Mouse (Mus musculus) lung, embryonic 15.5 days (tissue): ENCODE results near the gene Ell. TPM values are rescaled to one million over a fixed set of nuclear protein-coding genes. Genes with fewer than 3 reads are reported as not detected.
A peak's percentile ranks its signal among the peaks of the same experiment; 100 is the strongest.

Experiments
- ATAC-seq: fragments of 200-750 bp; cut with Nextera tagmentation; 2 replicates; pipeline ENCODE4 v1.8.0; 2017; ENCODE audit warnings: moderate number of reproducible peaks, borderline replicate concordance; ENCODE audit not compliant: low FRiP score, low TSS enrichment; ENCODE audit errors: extremely low read depth
- H3K27ac ChIP-seq: fragments of 300-500 bp; sonication (generic); 2 replicates; pipeline ENCODE4 v1.5.1; 2015; ENCODE audit warnings: moderate library complexity, mild to moderate bottlenecking, inconsistent platforms
- H3K27me3 ChIP-seq: fragments of 300-500 bp; sonication (generic); 2 replicates; pipeline ENCODE4 v1.6.1; 2015; ENCODE audit warnings: inconsistent platforms
- H3K36me3 ChIP-seq: fragments of 300-500 bp; sonication (generic); 2 replicates; pipeline ENCODE4 v1.6.1; 2015; ENCODE audit warnings: inconsistent platforms
- H3K4me1 ChIP-seq: fragments of 300-500 bp; sonication (generic); 2 replicates; pipeline ENCODE4 v1.6.1; 2015; ENCODE audit warnings: inconsistent platforms
- H3K4me2 ChIP-seq: fragments of 300-500 bp; sonication (generic); 2 replicates; pipeline ENCODE4 v1.6.1; 2015; ENCODE audit warnings: inconsistent platforms, mild to moderate bottlenecking, moderate library complexity
- H3K4me3 ChIP-seq: fragments of 300-500 bp; sonication (generic); 2 replicates; pipeline ENCODE4 v1.5.1; 2015; ENCODE audit warnings: mild to moderate bottlenecking, inconsistent platforms
- H3K9ac ChIP-seq: fragments of 300-500 bp; sonication (generic); 2 replicates; pipeline ENCODE4 v1.6.1; 2015; ENCODE audit warnings: inconsistent platforms
- H3K9me3 ChIP-seq: fragments of 300-500 bp; sonication (generic); 2 replicates; pipeline ENCODE4 v1.6.1; 2016; ENCODE audit warnings: inconsistent platforms
- WGBS: fragments of 180-500 bp; shearing (Covaris S2); methylation state at CpG from one replicate; pipeline ENCODE4 v1.1.7; 2015; 5-methylcytosine and 5-hydroxymethylcytosine counted together
- polyA plus RNA-seq: library from polyadenylated mRNA; unstranded; fragments of >200 nt; fragmentation: Nextera tagmentation; extraction: Ambion mirVana; gene quantifications from 2 replicates; pipeline ENCODE4 v1.2.1, GENCODE M21; 2015

Gene Ell
- polyA plus RNA-seq, 1 experiment from 2014 or later, result 17.5 TPM

DNA sequence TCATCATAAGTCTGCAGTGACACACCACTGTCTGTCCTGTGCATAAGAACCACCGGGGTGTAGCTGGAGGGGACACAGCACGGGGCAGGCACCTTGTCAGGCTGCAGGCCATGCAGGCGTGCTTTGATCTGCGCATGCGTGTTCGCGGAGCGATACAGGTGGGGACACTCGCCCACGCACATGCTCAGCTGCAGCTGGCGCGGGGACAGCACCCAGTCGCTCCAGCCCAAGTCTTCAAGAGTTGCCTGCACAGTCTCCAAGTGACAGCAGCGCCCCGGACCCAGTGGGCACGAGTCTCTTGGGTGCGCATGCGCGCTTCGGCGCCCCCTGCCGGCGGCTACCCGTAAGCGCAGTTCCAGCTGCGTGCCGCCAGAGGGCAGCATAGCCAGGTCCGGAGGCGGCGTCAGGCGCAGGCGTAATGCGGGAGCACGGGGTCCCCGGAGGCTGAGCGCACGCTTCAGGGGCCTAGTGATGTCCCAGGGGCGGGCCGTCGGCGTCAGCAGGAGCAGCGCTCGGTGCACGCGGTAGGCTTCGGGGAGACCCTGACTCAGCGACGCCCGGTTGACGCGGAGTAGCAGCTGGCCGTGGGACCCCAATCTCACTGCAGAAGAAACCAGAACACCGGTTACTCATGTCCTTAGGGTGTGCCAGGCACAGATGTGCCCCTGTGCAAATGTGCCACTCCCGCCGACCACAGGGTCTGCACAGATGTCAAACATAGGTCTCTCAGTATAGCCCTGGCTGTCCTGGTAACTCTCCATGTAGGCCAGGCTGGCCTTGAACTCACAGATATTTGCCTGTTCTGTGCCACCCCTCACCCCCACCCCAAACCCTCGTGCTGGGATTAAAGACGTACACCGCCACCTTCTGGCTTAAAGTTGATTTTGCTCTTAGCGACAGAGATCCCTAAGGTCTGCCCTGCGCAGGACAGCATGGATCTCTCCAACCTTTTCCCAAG is 90.6 kb downstream of the Ell start:
- Histone ChIP-seq H3K36me3 (no peaks in the 10 kb centered on the region), H3K9me3 (no peaks in the 10 kb centered on the region), H3K9ac (peak overlapping the region; percentile 34), H3K27me3 (0 out of 2 replicates have a peak, but pooled peaks cover 3% of the 10 kb centered on the region), H3K4me3 (peak overlapping the region; percentile 49), H3K4me2 (peak overlapping the region; percentile 81), H3K4me1 (peaks cover 42% of the 10 kb centered on the region), H3K27ac (peak overlapping the region; percentile 25; the same call in 1 of the 2 replicates)
- 3% methylated on average over 60 of the region's 60 CpGs for WGBS
- peak; percentile 89 for ATAC-seq

DNA sequence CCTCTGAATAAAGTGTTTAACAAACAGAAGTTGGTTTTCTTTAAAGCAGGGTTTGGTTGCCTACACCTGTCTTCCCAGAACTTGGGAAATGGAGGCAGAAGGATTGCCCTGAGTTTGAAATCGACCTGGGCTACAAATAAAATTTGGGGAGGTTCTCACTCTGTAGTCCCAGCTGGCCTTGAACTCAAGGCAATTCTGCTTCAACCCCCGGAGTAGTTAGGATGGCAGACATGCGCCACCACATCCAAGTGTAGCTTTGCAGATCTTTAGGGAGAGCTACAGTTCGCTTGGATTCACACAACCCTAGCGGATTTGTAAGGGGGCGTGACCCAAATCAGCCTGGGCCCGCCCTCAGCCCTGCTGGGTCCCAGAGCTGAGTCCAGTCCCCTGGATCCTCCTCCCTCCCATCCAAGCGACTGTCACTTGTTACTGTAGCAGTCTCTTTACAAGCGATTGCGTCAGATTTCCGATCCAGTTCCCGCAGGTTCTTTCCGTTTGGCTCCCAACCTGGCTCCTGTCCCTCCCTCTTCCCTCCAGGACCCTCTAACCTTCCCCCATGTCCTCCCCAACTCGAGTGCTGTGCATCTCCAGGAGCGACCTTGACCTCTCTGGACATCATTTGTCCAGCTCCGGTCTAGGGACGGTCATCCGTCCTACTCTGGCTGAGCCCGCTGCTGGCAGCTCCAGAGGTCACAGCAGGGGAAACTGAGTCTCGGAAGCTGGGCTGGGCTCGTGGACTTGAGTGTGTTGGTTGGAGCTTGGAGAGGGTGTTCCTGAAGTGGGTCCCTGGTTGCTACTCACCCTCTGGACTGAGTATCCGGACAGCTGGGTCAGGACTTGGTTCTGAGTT is 91.5 kb downstream of the Ell start:
- 11% methylated on average over 22 of the region's 22 CpGs for WGBS
- Histone ChIP-seq H3K9ac (0 out of 2 replicates have a peak overlapping the region, but pooled peaks have one; percentile 33), H3K27ac (no peak overlapping the region), H3K36me3 (no peaks in the 10 kb centered on the region), H3K4me1 (peaks cover 42% of the 10 kb centered on the region), H3K9me3 (no peaks in the 10 kb centered on the region), H3K4me3 (no peak overlapping the region; the same call in 1 of the 2 replicates), H3K27me3 (0 out of 2 replicates have a peak, but pooled peaks cover 3% of the 10 kb centered on the region), H3K4me2 (peak overlapping the region; percentile 81)
- peak; percentile 51; the same call in 1 of the 2 replicates for ATAC-seq

DNA sequence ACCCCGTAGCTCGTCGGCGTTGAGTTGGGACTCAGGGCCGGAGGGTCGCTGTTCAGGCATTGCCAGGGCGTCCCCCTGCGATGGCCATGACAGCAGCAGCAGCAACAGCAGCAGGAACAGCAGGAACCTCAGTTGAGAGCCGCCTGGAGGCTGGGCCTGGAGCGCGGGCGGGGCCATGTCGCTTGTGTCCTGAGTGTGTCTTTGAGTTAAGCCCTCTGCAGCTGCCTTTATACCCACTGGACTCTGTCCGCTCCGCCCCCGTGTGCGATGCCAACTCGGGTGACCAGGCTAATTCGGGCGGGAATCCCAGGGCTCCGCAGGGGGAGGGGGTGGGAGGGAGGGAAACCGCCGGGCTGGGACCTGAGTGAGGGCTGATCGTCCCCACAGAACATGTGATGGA is 92.2 kb downstream of the Ell start:
- Histone ChIP-seq H3K9me3 (no peaks in the 10 kb centered on the region), H3K4me1 (peaks cover 42% of the 10 kb centered on the region), H3K36me3 (no peaks in the 10 kb centered on the region), H3K4me3 (no peak overlapping the region; the same call in 1 of the 2 replicates), H3K9ac (no peak overlapping the region), H3K27ac (no peak overlapping the region), H3K4me2 (peak overlapping the region; percentile 81; the same call in 1 of the 2 replicates), H3K27me3 (0 out of 2 replicates have a peak, but pooled peaks cover 3% of the 10 kb centered on the region)
- 11% methylated on average over 17 of the region's 24 CpGs for WGBS
- no peak for ATAC-seq

DNA sequence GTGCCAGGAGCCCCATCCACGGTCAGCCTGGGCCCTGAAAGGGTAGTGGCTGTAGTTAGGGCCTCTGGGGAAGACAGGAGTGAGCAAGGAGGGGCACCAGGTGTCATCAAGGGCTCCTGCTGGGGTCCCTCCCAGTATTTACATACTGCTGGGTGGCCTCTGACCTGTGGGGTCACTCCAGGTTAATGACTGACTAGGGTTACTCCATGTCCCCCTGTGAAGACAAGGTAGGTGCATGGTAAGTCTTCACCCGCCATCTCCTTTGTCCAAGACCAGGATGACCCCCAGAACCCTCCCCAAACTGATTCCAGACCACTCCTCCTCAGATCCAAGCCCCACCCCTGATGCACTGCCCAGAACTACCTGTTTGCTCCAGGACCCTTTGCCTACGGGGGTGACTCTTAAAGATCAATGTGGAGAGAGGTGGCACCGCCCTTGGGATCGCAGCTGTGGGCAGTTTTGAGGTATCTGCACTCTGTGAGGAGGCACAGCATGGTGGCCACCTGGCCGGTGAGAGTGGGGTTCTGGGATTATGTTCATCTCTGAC is 93.2 kb downstream of the Ell start, which contains the start of gene Gdf15:
Gene Gdf15, minus strand, starts transcription at position 111 of the 547 bp plus-strand sequence.
- no peak for ATAC-seq
- H3K36me3 ChIP-seq, result no peaks in the 10 kb centered on the region
- no peak within 1 kb of the TSS for H3K9ac ChIP-seq
- peak within 1 kb of the TSS; percentile 81; the same call in 1 of the 2 replicates for H3K4me2 ChIP-seq
- 0 out of 2 replicates have a peak, but pooled peaks cover 3% of the 10 kb centered on the region for H3K27me3 ChIP-seq
- no peak within 1 kb of the TSS for H3K27ac ChIP-seq
- H3K4me1 ChIP-seq, result peaks cover 42% of the 10 kb centered on the region
- no peaks in the 10 kb centered on the region for H3K9me3 ChIP-seq
- no peak within 1 kb of the TSS; the same call in 1 of the 2 replicates for H3K4me3 ChIP-seq
- 67% methylated on average over 6 of the region's 6 CpGs for WGBS

DNA sequence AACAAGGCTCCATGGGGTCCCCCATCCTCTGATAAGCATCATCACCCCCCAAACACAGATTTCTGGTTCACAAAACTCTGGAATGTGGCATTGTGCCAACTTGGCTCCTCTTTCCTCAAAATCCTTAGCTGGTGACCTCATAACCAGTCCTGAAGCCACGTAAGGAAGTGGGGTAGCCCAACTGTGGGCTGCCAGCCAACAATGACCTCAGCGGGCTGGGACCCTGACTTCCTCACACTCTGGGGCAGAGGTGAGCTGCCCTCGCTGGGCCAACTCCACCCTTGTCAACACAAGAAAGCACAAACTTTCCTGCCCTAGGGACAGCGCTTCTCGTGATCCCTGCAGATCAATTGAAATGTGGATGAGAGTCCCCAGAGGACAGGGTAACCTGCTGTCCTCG is 94.8 kb downstream of the Ell start:
- Histone ChIP-seq H3K27ac (no peak overlapping the region), H3K36me3 (no peaks in the 10 kb centered on the region), H3K9ac (no peak overlapping the region), H3K4me3 (no peak overlapping the region), H3K9me3 (no peaks in the 10 kb centered on the region), H3K27me3 (0 out of 2 replicates have a peak, but pooled peaks cover 3% of the 10 kb centered on the region), H3K4me1 (peaks cover 42% of the 10 kb centered on the region), H3K4me2 (no peak overlapping the region)
- no peak for ATAC-seq
- WGBS, result 32% methylated on average over 6 of the region's 6 CpGs

DNA sequence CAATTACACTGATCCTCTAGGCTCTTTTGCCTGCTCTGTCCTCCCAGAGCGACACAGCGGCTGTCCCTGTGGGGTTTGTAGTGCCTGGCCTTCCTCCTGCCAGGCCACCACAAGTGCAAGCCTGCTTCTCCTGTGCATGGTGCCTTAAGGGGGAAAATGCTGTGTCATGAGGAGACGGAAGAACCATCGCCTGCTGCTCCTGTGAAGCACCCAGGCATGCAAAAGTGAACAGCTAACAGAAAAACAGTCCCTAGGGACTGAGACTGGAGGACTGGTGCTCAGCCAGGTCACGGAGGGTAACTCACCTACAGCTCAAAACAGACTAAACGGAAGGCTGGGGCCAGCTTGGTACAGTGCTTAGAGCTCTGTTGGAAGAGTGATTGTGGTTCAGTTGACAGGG is 96.3 kb downstream of the Ell start:
- no peak for ATAC-seq
- WGBS, result 82% methylated on average over 6 of the region's 6 CpGs
- Histone ChIP-seq H3K9ac (no peak overlapping the region), H3K36me3 (no peaks in the 10 kb centered on the region), H3K4me1 (peaks cover 29% of the 10 kb centered on the region), H3K9me3 (no peaks in the 10 kb centered on the region), H3K27me3 (0 out of 2 replicates have a peak, but pooled peaks cover 3% of the 10 kb centered on the region), H3K27ac (no peak overlapping the region), H3K4me3 (no peak overlapping the region), H3K4me2 (no peak overlapping the region)

DNA sequence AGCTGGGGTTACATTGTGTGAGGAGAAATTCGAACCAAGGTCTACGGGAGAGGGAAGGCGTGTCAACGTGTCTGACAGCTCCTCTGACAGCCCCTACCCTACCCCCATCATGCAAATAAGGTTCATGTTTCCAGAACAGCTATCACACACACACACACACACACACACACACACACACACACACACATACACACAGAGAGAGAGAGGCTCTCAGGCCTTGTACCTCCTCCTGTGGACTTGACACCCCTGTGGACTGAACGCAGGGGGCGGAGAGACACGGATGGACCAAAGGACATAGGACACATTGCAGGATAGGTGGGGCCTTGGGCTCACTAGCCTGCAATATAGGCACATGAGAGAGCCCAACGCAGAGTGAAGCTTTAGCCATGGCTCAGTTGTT is 97.6 kb downstream of the Ell start:
- H3K4me1 ChIP-seq, result peaks cover 16% of the 10 kb centered on the region
- no peak for ATAC-seq
- 51% methylated on average over 8 of the region's 8 CpGs for WGBS

DNA sequence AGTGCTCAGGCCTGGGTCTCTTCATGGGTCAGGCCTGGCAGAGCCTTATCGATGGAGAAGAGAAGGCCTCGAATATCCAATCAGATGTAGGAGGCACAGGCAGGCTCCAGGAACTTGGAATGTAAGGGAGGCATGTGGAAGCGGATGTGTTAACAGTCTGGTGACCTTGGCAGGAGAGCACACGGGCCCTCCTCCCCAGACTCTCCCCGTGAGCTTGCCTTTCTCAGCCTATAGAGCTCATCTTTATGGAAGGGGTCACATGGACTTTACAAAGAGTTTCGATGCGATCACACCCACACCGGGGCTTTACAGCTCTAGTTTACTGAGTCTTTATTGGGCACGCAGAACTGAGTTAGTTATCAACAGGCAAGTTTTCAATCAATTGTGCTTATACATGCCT is 99.5 kb downstream of the Ell start:
- Histone ChIP-seq H3K4me2 (no peak overlapping the region), H3K9me3 (no peaks in the 10 kb centered on the region), H3K9ac (no peak overlapping the region), H3K4me1 (peaks cover 11% of the 10 kb centered on the region), H3K27ac (no peak overlapping the region), H3K36me3 (no peaks in the 10 kb centered on the region), H3K27me3 (no peaks in the 10 kb centered on the region), H3K4me3 (no peak overlapping the region)
- 58% methylated on average over 9 of the region's 9 CpGs for WGBS
- no peak for ATAC-seq

More for the DNA sequence above, 97.6 kb downstream of the Ell start:
- H3K4me3 ChIP-seq, result no peak overlapping the region
- H3K36me3 ChIP-seq, result no peaks in the 10 kb centered on the region
- H3K27ac ChIP-seq, result no peak overlapping the region
- H3K4me2 ChIP-seq, result no peak overlapping the region
- no peaks in the 10 kb centered on the region for H3K9me3 ChIP-seq
- no peak overlapping the region for H3K9ac ChIP-seq
- no peaks in the 10 kb centered on the region for H3K27me3 ChIP-seq

Other genes starting within 250 kb of the Ell start
- gene Ddx49, start 237.0 kb upstream of the Ell start, polyA plus RNA-seq, result 46.0 and 48.0 TPM in 2 replicates
- 332 and 336 TPM in 2 replicates for gene Cope, start 236.9 kb upstream of the Ell start, polyA plus RNA-seq
- 3.1 and 3.3 TPM in 2 replicates for gene Cers1, start 223.7 kb upstream of the Ell start, polyA plus RNA-seq
- 1.0 TPM in 2 replicates for gene Gdf1, start 209.6 kb upstream of the Ell start, polyA plus RNA-seq
- 17.3 and 19.6 TPM in 2 replicates for gene Upf1, start 186.2 kb upstream of the Ell start, polyA plus RNA-seq
- 0.46 and 0.70 TPM in 2 replicates for gene Comp, start 165.9 kb upstream of the Ell start, polyA plus RNA-seq
- 14.2 and 17.6 TPM in 2 replicates for gene Crtc1, start 99.9 kb upstream of the Ell start, polyA plus RNA-seq
- gene Klhl26, start 62.5 kb upstream of the Ell start, polyA plus RNA-seq, result 26.2 and 27.1 TPM in 2 replicates
- 6.5 and 6.6 TPM in 2 replicates for gene Tmem59l, start 52.1 kb upstream of the Ell start, polyA plus RNA-seq
- gene Crlf1, start 46.3 kb upstream of the Ell start, polyA plus RNA-seq, result 181 and 186 TPM in 2 replicates
- gene Rex1bd, start 32.7 kb upstream of the Ell start, polyA plus RNA-seq, result 120 and 122 TPM in 2 replicates
- 909 and 953 TPM in 2 replicates for gene Uba52, start 28.7 kb upstream of the Ell start, polyA plus RNA-seq
- 307 and 313 TPM in 2 replicates for gene Fkbp8, start 11.7 kb upstream of the Ell start, polyA plus RNA-seq
- 50.0 and 54.4 TPM in 2 replicates for gene Kxd1, start 11.5 kb upstream of the Ell start, polyA plus RNA-seq
- 134 TPM in 2 replicates for gene Isyna1, start 54.9 kb downstream of the Ell start, polyA plus RNA-seq
- gene Ssbp4, start 69.4 kb downstream of the Ell start, polyA plus RNA-seq, result 111 and 122 TPM in 2 replicates
- 1.9 and 2.5 TPM in 2 replicates for gene Lrrc25, start 76.7 kb downstream of the Ell start, polyA plus RNA-seq
- 0.31 and 0.45 TPM in 2 replicates for gene Gdf15, start 93.0 kb downstream of the Ell start, polyA plus RNA-seq
- 38.5 and 47.7 TPM in 2 replicates for gene Pgpep1, start 120.9 kb downstream of the Ell start, polyA plus RNA-seq
- gene Lsm4, start 133.8 kb downstream of the Ell start, polyA plus RNA-seq, result 268 and 320 TPM in 2 replicates
- gene Jund, start 159.5 kb downstream of the Ell start, polyA plus RNA-seq, result 49.7 TPM in 2 replicates
- 0.02 TPM in 1 of 2 replicates, not detected in the other for gene Iqcn, start 164.0 kb downstream of the Ell start, polyA plus RNA-seq
- not detected in 2 replicates for gene Gm3336, start 179.1 kb downstream of the Ell start, polyA plus RNA-seq
- 0.08 and 0.16 TPM in 2 replicates for gene Pde4c, start 184.3 kb downstream of the Ell start, polyA plus RNA-seq
- 12.8 and 12.9 TPM in 2 replicates for gene Rab3a, start 215.2 kb downstream of the Ell start, polyA plus RNA-seq
- gene Mpv17l2, start 221.5 kb downstream of the Ell start, polyA plus RNA-seq, result 35.4 and 36.2 TPM in 2 replicates
- 56.1 and 56.8 TPM in 2 replicates for gene Pik3r2, start 237.3 kb downstream of the Ell start, polyA plus RNA-seq